Mouse (Mus musculus) forebrain, embryonic 13.5 days (tissue): Measurements from ENCODE around the gene Olfr1270. TPM values are rescaled to one million over a fixed set of nuclear protein-coding genes. Genes with fewer than 3 reads are reported as not detected.
A peak's percentile ranks its signal among the peaks of the same experiment; 100 is the strongest.
"Not testable (repeated sequence)": the region's sequence is repeated elsewhere in the genome, so short reads cannot be mapped to it uniquely, and the experiment has no call there.

Experiments
- ATAC-seq: fragments of 200-750 bp; cut with Nextera tagmentation; 2 replicates; pipeline ENCODE4 v1.8.0; 2017
- H3K27ac ChIP-seq: fragments of 300-500 bp; sonication (generic); 2 replicates; pipeline ENCODE4 v1.5.1; 2015; ENCODE audit warnings: inconsistent platforms, mild to moderate bottlenecking, moderate library complexity
- H3K27me3 ChIP-seq: fragments of 300-500 bp; sonication (generic); 2 replicates; pipeline ENCODE4 v1.6.1; 2015; ENCODE audit warnings: mild to moderate bottlenecking, inconsistent platforms
- H3K36me3 ChIP-seq: fragments of 300-500 bp; sonication (generic); 2 replicates; pipeline ENCODE4 v1.6.1; 2015; ENCODE audit warnings: mild to moderate bottlenecking, inconsistent platforms; ENCODE audit not compliant: poor library complexity, severe bottlenecking
- H3K4me1 ChIP-seq: fragments of 300-500 bp; sonication (generic); 2 replicates; pipeline ENCODE4 v1.6.1; 2015; ENCODE audit warnings: inconsistent platforms
- H3K4me2 ChIP-seq: fragments of 300-500 bp; sonication (generic); 2 replicates; pipeline ENCODE4 v1.6.1; 2015; ENCODE audit warnings: inconsistent platforms, mild to moderate bottlenecking, moderate library complexity
- H3K4me3 ChIP-seq: fragments of 300-500 bp; sonication (generic); 2 replicates; pipeline ENCODE4 v1.5.1; 2015; ENCODE audit warnings: mild to moderate bottlenecking, inconsistent platforms
- H3K9ac ChIP-seq: fragments of 300-500 bp; sonication (generic); 2 replicates; pipeline ENCODE4 v1.6.1; 2015; ENCODE audit warnings: mild to moderate bottlenecking, inconsistent platforms
- H3K9me3 ChIP-seq: fragments of 300-500 bp; sonication (generic); replicated peaks from 2 replicates; pipeline ENCODE4 v1.6.1; 2016; ENCODE audit warnings: inconsistent platforms
- WGBS: fragments of 180-500 bp; shearing (Covaris S2); methylation state at CpG from one replicate; pipeline ENCODE4 v1.1.7; 2015; 5-methylcytosine and 5-hydroxymethylcytosine counted together
- polyA plus RNA-seq: library from polyadenylated mRNA; unstranded; fragments of >200 nt; fragmentation: Nextera tagmentation; extraction: Ambion mirVana; gene quantifications from 2 replicates; pipeline ENCODE4 v1.2.1, GENCODE M21; 2015

The Olfr1270 gene
- not detected in 2 replicates for polyA plus RNA-seq

GRCm38 (mm10) chr2:90152991-90153390 lies at the start of gene Olfr1270:
Olfr1270 (minus strand) TSS chr2:90153091.
- no peaks in the 10 kb centered on the region for H3K27me3 ChIP-seq
- WGBS = 87% methylated on average over 3 of the region's 3 CpGs

DNA sequence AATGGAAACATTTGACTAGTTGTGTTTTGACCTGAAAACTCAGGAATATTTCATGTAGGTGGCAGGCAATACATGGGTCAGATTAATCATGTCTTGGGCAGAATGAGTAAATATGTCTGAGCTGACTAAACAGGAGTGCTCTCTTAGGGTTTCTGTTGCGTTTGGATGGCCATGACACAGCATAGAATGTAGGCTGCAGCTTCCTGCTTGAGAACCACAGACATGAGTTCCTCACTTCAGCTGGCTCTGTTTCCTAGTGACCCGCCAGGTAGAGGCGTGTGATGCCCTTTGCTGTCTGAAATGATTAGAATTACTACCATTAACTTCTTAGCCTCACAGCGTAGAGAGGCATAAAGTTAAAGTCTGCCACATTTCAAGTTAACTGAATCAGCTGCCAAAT lies 46.7 kb upstream of the Olfr1270 start:
- H3K4me3 ChIP-seq, ATAC-seq, H3K4me1 ChIP-seq, H3K36me3 ChIP-seq, H3K27me3 ChIP-seq, H3K9ac ChIP-seq, H3K4me2 ChIP-seq, H3K27ac ChIP-seq, H3K9me3 ChIP-seq: not testable (repeated sequence)
- WGBS = no CpG with 5 or more reads among the region's 4 CpGs

More at GRCm38 (mm10) chr2:90152991-90153390, at the start of gene Olfr1270:
- no peak for ATAC-seq
- no peak within 1 kb of the TSS for H3K9ac ChIP-seq
- H3K4me1 ChIP-seq = no peaks in the 10 kb centered on the region
- H3K36me3 ChIP-seq = no peaks in the 10 kb centered on the region
- no peak within 1 kb of the TSS for H3K27ac ChIP-seq
- H3K9me3 ChIP-seq = no peaks in the 10 kb centered on the region; the same call in 1 of the 2 replicates
- no peak within 1 kb of the TSS for H3K4me2 ChIP-seq
- H3K4me3 ChIP-seq = no peak within 1 kb of the TSS

DNA sequence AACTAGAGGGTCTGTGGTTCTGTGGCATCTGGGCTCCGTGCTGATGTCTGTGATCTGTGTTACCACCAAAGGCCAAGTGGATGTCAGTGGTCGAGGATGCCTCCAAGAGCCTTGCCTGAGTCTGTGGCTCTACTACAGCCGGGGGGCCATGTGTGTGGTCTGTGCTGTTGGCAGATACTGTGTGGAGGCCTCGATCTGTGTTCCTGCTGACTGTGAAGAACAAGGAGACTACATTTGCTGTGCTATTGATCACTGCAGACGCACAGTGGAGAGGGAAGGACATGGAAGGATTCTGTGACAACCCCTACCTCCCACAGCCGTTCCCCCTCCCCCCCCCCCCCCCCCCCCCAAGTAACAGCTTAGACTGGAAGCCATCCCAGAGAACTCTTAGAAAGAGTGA lies 42.4 kb upstream of the Olfr1270 start:
- H3K27ac ChIP-seq, H3K27me3 ChIP-seq, H3K4me3 ChIP-seq, H3K9me3 ChIP-seq, H3K9ac ChIP-seq, H3K4me1 ChIP-seq, H3K36me3 ChIP-seq, ATAC-seq, H3K4me2 ChIP-seq: not testable (repeated sequence)
- no CpG with 5 or more reads among the region's 6 CpGs for WGBS

DNA sequence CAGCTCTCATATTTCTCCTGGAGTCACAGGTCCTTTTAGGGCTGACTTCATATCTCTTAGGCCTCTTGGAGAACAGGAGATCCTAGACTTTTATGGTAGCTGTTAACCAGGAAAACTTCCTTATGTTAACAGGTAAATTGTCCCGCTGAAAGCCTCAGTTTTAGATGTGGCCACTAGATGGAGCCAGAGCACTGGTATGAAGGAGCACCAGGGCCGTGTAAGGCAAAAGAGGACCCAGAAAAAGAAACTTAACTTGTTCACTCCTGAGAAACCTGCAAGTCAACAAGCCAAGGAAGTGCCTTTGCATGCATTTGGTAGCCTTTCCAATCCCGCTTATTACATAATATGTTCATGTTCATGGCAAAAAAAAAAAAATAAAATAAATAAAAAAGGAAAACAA lies 41.9 kb upstream of the Olfr1270 start:
- not testable (repeated sequence) for H3K4me1 ChIP-seq, H3K4me3 ChIP-seq, H3K27me3 ChIP-seq, H3K27ac ChIP-seq, H3K9ac ChIP-seq, H3K36me3 ChIP-seq, H3K4me2 ChIP-seq, H3K9me3 ChIP-seq
- WGBS = no CpG with 5 or more reads among the region's 3 CpGs
- peak; percentile 33; the same call in 1 of the 2 replicates for ATAC-seq

- H3K9me3 ChIP-seq, H3K4me1 ChIP-seq, H3K27me3 ChIP-seq, H3K4me2 ChIP-seq, H3K4me3 ChIP-seq, H3K36me3 ChIP-seq, H3K27ac ChIP-seq, H3K9ac ChIP-seq, ATAC-seq: not testable (repeated sequence)
- WGBS = no CpG with 5 or more reads among the region's 5 CpGs
These were observed 34.2 kb upstream of the Olfr1270 start for GRCm38 (mm10) chr2:90187082-90187481.

DNA sequence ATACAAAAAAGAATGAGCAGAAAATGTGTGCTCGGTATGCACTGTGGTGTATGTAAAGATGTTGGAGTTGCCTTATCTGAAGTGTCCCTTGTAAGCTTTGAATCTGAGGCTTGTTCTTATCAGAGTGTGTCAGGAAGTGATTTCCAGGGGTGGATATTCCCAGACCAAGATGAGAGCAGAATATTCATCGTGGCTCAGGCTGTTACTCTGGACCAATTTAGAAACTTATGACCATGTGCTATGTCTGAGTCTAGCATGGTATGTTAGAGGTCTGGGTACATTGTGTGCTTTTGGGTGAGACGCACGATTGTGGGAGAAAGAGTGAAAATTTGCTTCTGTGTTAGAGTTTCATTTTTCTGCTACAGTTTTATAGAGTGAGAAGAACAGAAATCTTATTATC lies 33.2 kb upstream of the Olfr1270 start:
- not testable (repeated sequence) for H3K9me3 ChIP-seq, H3K27ac ChIP-seq, H3K9ac ChIP-seq, ATAC-seq, H3K4me3 ChIP-seq, H3K36me3 ChIP-seq, H3K4me2 ChIP-seq, H3K27me3 ChIP-seq, H3K4me1 ChIP-seq
- no CpG with 5 or more reads among the region's 4 CpGs for WGBS

GRCm38 (mm10) chr2:90153916-90154315 lies 1.0 kb upstream of the Olfr1270 start:
- ATAC-seq = no peak
- no peak overlapping the region for H3K9ac ChIP-seq
- 91% methylated on average over 9 of the region's 9 CpGs for WGBS
- H3K27me3 ChIP-seq = no peaks in the 10 kb centered on the region
- H3K27ac ChIP-seq = no peak overlapping the region
- H3K9me3 ChIP-seq = no peaks in the 10 kb centered on the region; the same call in 1 of the 2 replicates
- no peaks in the 10 kb centered on the region for H3K4me1 ChIP-seq
- H3K4me2 ChIP-seq = no peak overlapping the region
- H3K36me3 ChIP-seq = no peaks in the 10 kb centered on the region
- H3K4me3 ChIP-seq = no peak overlapping the region

DNA sequence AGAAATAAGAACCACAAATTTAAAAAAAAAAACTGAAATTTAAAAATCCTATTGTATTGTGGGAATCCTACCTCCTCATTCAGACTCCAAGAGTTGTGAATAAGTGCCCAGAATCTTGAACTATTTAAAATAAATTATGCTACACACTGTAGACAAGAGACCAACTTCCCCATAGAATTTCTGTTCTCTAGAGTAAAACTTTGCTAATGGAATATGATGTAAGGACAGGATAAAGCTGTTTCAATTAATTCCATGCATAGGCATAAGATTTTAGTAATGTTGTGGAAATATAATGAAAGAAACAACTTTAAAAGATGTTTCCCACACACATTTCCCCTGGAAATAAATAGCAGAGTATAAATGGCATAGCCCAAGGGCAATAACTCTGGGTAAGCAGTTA lies 10.7 kb downstream of the Olfr1270 start, which contains the start of gene Olfr32:
Gene Olfr32, minus strand, starts transcription at position 101 of the 400 bp plus-strand sequence.
- Histone ChIP-seq H3K4me2 (no peak within 1 kb of the TSS), H3K27me3 (no peaks in the 10 kb centered on the region), H3K27ac (no peak within 1 kb of the TSS), H3K4me3 (no peak within 1 kb of the TSS), H3K36me3 (no peaks in the 10 kb centered on the region), H3K9me3 (no peaks in the 10 kb centered on the region), H3K4me1 (no peaks in the 10 kb centered on the region), H3K9ac (no peak within 1 kb of the TSS)
- ATAC-seq = no peak

- no peaks in the 10 kb centered on the region for H3K36me3 ChIP-seq
- ATAC-seq = no peak
- no peak within 1 kb of the TSS for H3K9ac ChIP-seq
- WGBS = 96% methylated on average over 1 of the region's 1 CpGs
- H3K27ac ChIP-seq = no peak within 1 kb of the TSS
- no peak within 1 kb of the TSS for H3K4me3 ChIP-seq
- H3K4me1 ChIP-seq = no peaks in the 10 kb centered on the region
- H3K4me2 ChIP-seq = no peak within 1 kb of the TSS
- no peaks in the 10 kb centered on the region for H3K27me3 ChIP-seq
- H3K9me3 ChIP-seq = no peaks in the 10 kb centered on the region; the same call in 1 of the 2 replicates
These were observed 31.6 kb downstream of the Olfr1270 start, which contains the start of gene Olfr1269 for GRCm38 (mm10) chr2:90121312-90121711. Olfr1269 (minus strand) TSS chr2:90121412.

Other genes starting within 250 kb of the Olfr1270 start
- gene Olfr1258, start 225.8 kb downstream of the Olfr1270 start, polyA plus RNA-seq = not detected in 2 replicates
- not detected in 2 replicates for gene Olfr1259, start 204.4 kb downstream of the Olfr1270 start, polyA plus RNA-seq
- gene Olfr1260, start 178.8 kb downstream of the Olfr1270 start, polyA plus RNA-seq = not detected in 2 replicates
- gene Olfr1261, start 161.9 kb downstream of the Olfr1270 start, polyA plus RNA-seq = not detected in 2 replicates
- not detected in 2 replicates for gene Olfr1262, start 152.9 kb downstream of the Olfr1270 start, polyA plus RNA-seq
- gene Olfr1263, start 141.0 kb downstream of the Olfr1270 start, polyA plus RNA-seq = not detected in 2 replicates
- not detected in 2 replicates for gene Olfr1264, start 127.5 kb downstream of the Olfr1270 start, polyA plus RNA-seq
- not detected in 2 replicates for gene Olfr1265, start 117.8 kb downstream of the Olfr1270 start, polyA plus RNA-seq
- not detected in 2 replicates for gene Olfr140, start 89.5 kb downstream of the Olfr1270 start, polyA plus RNA-seq
- not detected in 2 replicates for gene Olfr1269, start 31.7 kb downstream of the Olfr1270 start, polyA plus RNA-seq
- gene Olfr32, start 10.8 kb downstream of the Olfr1270 start, polyA plus RNA-seq = not detected in 2 replicates
- gene Olfr1506, start 71.4 kb upstream of the Olfr1270 start, polyA plus RNA-seq = not detected in 2 replicates
- not detected in 2 replicates for gene Olfr142, start 104.5 kb upstream of the Olfr1270 start, polyA plus RNA-seq
- gene Olfr1271, start 117.9 kb upstream of the Olfr1270 start, polyA plus RNA-seq = not detected in 2 replicates
- gene Olfr1272, start 139.8 kb upstream of the Olfr1270 start, polyA plus RNA-seq = not detected in 2 replicates
- gene Gm13769, start 169.1 kb upstream of the Olfr1270 start, polyA plus RNA-seq = 0.08 TPM in 1 of 2 replicates, not detected in the other
- gene Olfr1274-ps, start 245.6 kb upstream of the Olfr1270 start, polyA plus RNA-seq = not detected in 2 replicates